Mouse (Mus musculus): ENCODE measurements around the gene Agfg2.

GRCm38 (mm10) chr5:137613550-137613949 is 71.0 kb downstream of the Agfg2 start, which contains the start of gene Pcolce:
- no peak for TF ChIP-seq CTCF (IDR thresholded peaks at IDR 0.05; ENCODE audit: control insufficient read depth, insufficient read depth, low read length)
- TF ChIP-seq POLR2A (IDR thresholded peaks at IDR 0.05; ENCODE audit: borderline replicate concordance, control insufficient read depth, low read depth, low read length): no peak
